Mouse (Mus musculus) Patski (cell line): ENCODE results near the gene Aff4. TPM values are rescaled to one million over a fixed set of nuclear protein-coding genes. Genes with fewer than 3 reads are reported as not detected.
A peak's percentile ranks its signal among the peaks of the same experiment; 100 is the strongest.

Experiments
- ATAC-seq: fragments of 100-300 bp; one replicate; pipeline ENCODE4 v1.8.0; 2021
- CTCF ChIA-PET: fragments of 350-600 bp; sonication (Branson Sonifier 250); formaldehyde crosslinking; loops from one replicate; lab custom pipeline; 2022; ENCODE audit warnings: inconsistent platforms; lab: Charles Lee
- POLR2A ChIA-PET: fragments of 350-600 bp; sonication (Branson Sonifier 250); formaldehyde crosslinking; loops from one replicate; lab custom pipeline; 2022; ENCODE audit warnings: antibody characterized with exemption, inconsistent platforms; lab: Charles Lee
- DNase-seq: peaks from one replicate; pipeline ENCODE4 v3.0.0-alpha.2; 2011; ENCODE audit warnings: low read depth, low spot score
- H3K27me3 ChIP-seq: fragments of 371-371 bp; one replicate; pipeline ENCODE4 v1.5.1; 2021
- CTCF ChIP-seq: fragments of 100-300 bp; IDR thresholded peaks from one replicate; pipeline ENCODE4 v1.5.1; 2021
- in situ Hi-C: fragments of 300-500 bp; cut with MboI; formaldehyde crosslinking; loops from 3 replicates; pipeline ENCODE4 v1.11.1; 2018; ENCODE audit warnings: low pct_unique_long_range_greater_than_20kb, mixed read lengths
- polyA plus RNA-seq: library from polyadenylated mRNA; unstranded; gene quantifications from one replicate; pipeline ENCODE4 v1.2.3, GENCODE M21; 2021

Gene Aff4
- polyA plus RNA-seq, 1 experiment from 2014 or later, result 73.6 TPM

- ATAC-seq (no peak), DNase-seq (no peak)
- in situ Hi-C loops, result loop anchor here (25.0 kb wide), 1 partner anchor 430 kb away; the partner anchor contains the start of gene Slc22a5
- ChIA-PET CTCF (interaction anchor here (1.2 to 2.0 kb wide), 2 partner anchors 9 to 16 kb away, joined by 5 read pairs; no protein-coding TSS in a partner anchor), POLR2A (no interaction called here)
- no peak for TF ChIP-seq CTCF
- no peaks in the 10 kb centered on the region for H3K27me3 ChIP-seq
These were observed 106.8 kb downstream of the Aff4 start for GRCm38 (mm10) chr11:53457372-53457954.

GRCm38 (mm10) chr11:53458996-53459395 is 108.4 kb downstream of the Aff4 start:
- ChIA-PET CTCF (no interaction called here), POLR2A (no interaction called here)
- TF ChIP-seq CTCF, result no peak
- DNase-seq, result no peak
- no peaks in the 10 kb centered on the region for H3K27me3 ChIP-seq
- ATAC-seq, result no peak
- in situ Hi-C loops, result loop anchor here (25.0 kb wide), 1 partner anchor 428 kb away; the partner anchor contains the start of gene Slc22a5

- ATAC-seq (no peak), DNase-seq (no peak)
- TF ChIP-seq CTCF, result no peak
- CTCF ChIA-PET, result no interaction called here
- no peaks in the 10 kb centered on the region for H3K27me3 ChIP-seq
- in situ Hi-C loops, result loop anchor here (25.0 kb wide), 1 partner anchor 427 kb away; the partner anchor contains the start of gene Slc22a5
- POLR2A ChIA-PET, result interaction anchor here (0.7 kb wide), 1 partner anchor 111 kb away, joined by 5 read pairs; no protein-coding TSS in a partner anchor
These were observed 109.6 kb downstream of the Aff4 start for GRCm38 (mm10) chr11:53460192-53460591.

- ChIA-PET CTCF (interaction anchor here (1.0 kb wide), 1 partner anchor 8 kb away, joined by 4 read pairs; the partner anchor contains the start of gene Gm9837), POLR2A (interaction anchor here (0.7 to 1.0 kb wide), 3 partner anchors 16 to 163 kb away, joined by 3 read pairs; no protein-coding TSS in a partner anchor)
- ATAC-seq, result peak; percentile 73
- in situ Hi-C loops, result loop anchor here (25.0 kb wide), 1 partner anchor 426 kb away; the partner anchor contains the start of gene Slc22a5
- no peak for TF ChIP-seq CTCF
- H3K27me3 ChIP-seq, result peaks cover 2% of the 10 kb centered on the region
- no peak for DNase-seq
These were observed 111.1 kb downstream of the Aff4 start for GRCm38 (mm10) chr11:53461727-53462126.

GRCm38 (mm10) chr11:53463551-53464424 is 113.2 kb downstream of the Aff4 start:
- H3K27me3 ChIP-seq, result peaks cover 6% of the 10 kb centered on the region
- ATAC-seq (no peak), DNase-seq (no peak)
- POLR2A ChIA-PET, result no interaction called here
- CTCF ChIA-PET, result no interaction called here
- in situ Hi-C loops, result loop anchor here (25.0 kb wide), 1 partner anchor 424 kb away; the partner anchor contains the start of gene Slc22a5
- no peak for TF ChIP-seq CTCF

- in situ Hi-C loops, result loop anchor here (5.0 to 25.0 kb wide), 2 partner anchors 161 to 421 kb away; partner anchors contain the start of gene Slc22a5
- ChIA-PET CTCF (interaction anchor here (0.7 to 1.2 kb wide), 4 partner anchors 9 to 161 kb away, joined by 3 to 5 read pairs (median 3); no protein-coding TSS in a partner anchor), POLR2A (no interaction called here)
- no peak for DNase-seq
- ATAC-seq, result no peak
- H3K27me3 ChIP-seq, result peaks cover 6% of the 10 kb centered on the region
- no peak for TF ChIP-seq CTCF
These were observed 115.8 kb downstream of the Aff4 start for GRCm38 (mm10) chr11:53466231-53466971.

GRCm38 (mm10) chr11:53469294-53469967 is 118.8 kb downstream of the Aff4 start:
- DNase-seq, result no peak
- ChIA-PET CTCF (interaction anchor here (0.7 to 1.3 kb wide), 8 partner anchors 8 to 225 kb away, joined by 3 to 5 read pairs (median 4); no protein-coding TSS in a partner anchor), POLR2A (no interaction called here)
- H3K27me3 ChIP-seq, result peaks cover 17% of the 10 kb centered on the region
- ATAC-seq, result no peak
- no peak for TF ChIP-seq CTCF
- in situ Hi-C loops, result loop anchor here (5.0 to 25.0 kb wide), 2 partner anchors 158 to 418 kb away; partner anchors contain the start of gene Slc22a5

GRCm38 (mm10) chr11:53469968-53470695 is 119.5 kb downstream of the Aff4 start, which contains the start of gene Gm9837:
Gm9837 (minus strand) TSS chr11:53470479.
- ATAC-seq (peak; percentile 69), DNase-seq (no peak)
- in situ Hi-C loops, result loop anchor here (5.0 to 25.0 kb wide), 3 partner anchors 117 to 417 kb away; partner anchors contain the start of gene Slc22a5
- H3K27me3 ChIP-seq, result peaks cover 17% of the 10 kb centered on the region
- CTCF ChIA-PET, result interaction anchor here (0.7 to 1.3 kb wide), 10 partner anchors 9 to 267 kb away, joined by 3 to 5 read pairs (median 4); no protein-coding TSS in a partner anchor
- peak; percentile 96 for TF ChIP-seq CTCF
- POLR2A ChIA-PET, result interaction anchor here (0.5 to 0.6 kb wide), 2 partner anchors 99 to 1420 kb away, joined by 3 to 4 read pairs; no protein-coding TSS in a partner anchor

Other genes with a start within 250 kb of the Aff4 start
- 190 TPM for gene Hspa4, start 50.4 kb upstream of the Aff4 start, polyA plus RNA-seq
- gene Zcchc10, start 26.2 kb upstream of the Aff4 start, polyA plus RNA-seq, result 14.4 TPM
- gene Leap2, start 72.3 kb downstream of the Aff4 start, polyA plus RNA-seq, result 0.12 TPM
- gene Uqcrq, start 80.0 kb downstream of the Aff4 start, polyA plus RNA-seq, result 664 TPM
- gene Gdf9, start 80.2 kb downstream of the Aff4 start, polyA plus RNA-seq, result 0.08 TPM
- not detected for gene Gm10447, start 106.3 kb downstream of the Aff4 start, polyA plus RNA-seq
- not detected for gene Shroom1, start 106.4 kb downstream of the Aff4 start, polyA plus RNA-seq
- gene Gm9837, start 119.6 kb downstream of the Aff4 start, polyA plus RNA-seq, result not detected
- gene Gm9945, start 129.3 kb downstream of the Aff4 start, polyA plus RNA-seq, result not detected
- not detected for gene Sowaha, start 129.4 kb downstream of the Aff4 start, polyA plus RNA-seq
- gene Sept8, start 168.4 kb downstream of the Aff4 start, polyA plus RNA-seq, result 55.7 TPM
- gene Kif3a, start 216.5 kb downstream of the Aff4 start, polyA plus RNA-seq, result 52.7 TPM